In the genomic region with DNA sequence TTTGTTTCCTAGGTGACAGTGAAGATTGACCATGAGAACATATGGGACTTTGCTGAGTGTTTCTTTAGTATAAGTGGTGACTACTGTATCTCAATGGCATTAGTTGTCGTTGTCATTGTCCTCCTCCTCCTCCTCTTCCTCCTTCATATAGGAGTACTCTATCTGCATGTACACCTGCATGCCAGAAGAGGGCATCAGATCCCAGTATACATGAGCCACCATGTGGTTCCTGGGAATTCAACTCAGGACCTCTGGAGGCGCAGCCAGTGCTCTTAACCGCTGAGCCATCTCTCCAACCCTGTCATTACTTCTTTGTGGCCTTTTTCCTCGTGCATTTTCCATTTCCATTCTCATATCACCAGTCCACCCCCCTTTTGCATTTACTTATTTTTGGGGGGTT, we compare ENCODE assay signal across 15 mouse cellular contexts. TPM values are rescaled to one million over a fixed set of nuclear protein-coding genes. Genes with fewer than 3 reads are reported as not detected.
DNase-seq lines count a peak whose midpoint lies in the region; ATAC-seq and TF ChIP-seq lines count a peak whose summit lies in the region.
"Had no signal": no experiment of that assay in that cellular context is flagged by ENCODE, and none has a peak within 500 bp of the region (broad histone marks: within the 10 kb centered on the region; RNA-seq: fewer than 3 reads in every experiment).

No protein-coding gene starts in this region.

- ATAC-seq in lung, embryonic 14.5 days (ENCODE audit: insufficient read depth) = no peak
- ATAC-seq in megakaryocyte-erythroid progenitor cell, adult 5-6 weeks (replicated peaks; ENCODE audit: low FRiP score, low TSS enrichment, poor library complexity, severe bottlenecking) = peak; percentile 40
- no peak for ATAC-seq in midbrain, embryonic 13.5 days

- TF ChIP-seq EP300 in heart, adult 2 months (IDR thresholded peaks at IDR 0.05; ENCODE audit: insufficient read depth, low read depth, low read length) = no peak
- no peak for TF ChIP-seq EP300 in MEL (IDR thresholded peaks at IDR 0.05; ENCODE audit: low read depth in 1 of 2, low read length in 2 of 2)

- H3K4me2 ChIP-seq in lung, embryonic 14.5 days = no peak overlapping the region
- no peak overlapping the region for H3K4me2 ChIP-seq in midbrain, embryonic 13.5 days (replicated peaks)
- H3K4me2 ChIP-seq: heart, embryonic 13.5 days; hindbrain, embryonic 15.5 days had no signal

- intact Hi-C loops in heart, adult 2 months (cut with DNase I) = no loop called here

- no peaks in the 10 kb centered on the region for H3K27me3 ChIP-seq in heart, adult 2 months (ENCODE audit: control insufficient read depth, insufficient read depth, low read length)
- no peaks in the 10 kb centered on the region for H3K27me3 ChIP-seq in lung, embryonic 14.5 days (ENCODE audit: insufficient read depth, low read length)
- H3K27me3 ChIP-seq in MEL (ENCODE audit: control insufficient read depth in 1 of 2, insufficient read depth in 2 of 2, low read length in 2 of 2) = no peaks in the 10 kb centered on the region
- no peaks in the 10 kb centered on the region for H3K27me3 ChIP-seq in midbrain, embryonic 13.5 days
- H3K27me3 ChIP-seq: heart, embryonic 13.5 days; hindbrain, embryonic 15.5 days had no signal

- no peak for TF ChIP-seq POLR2A in heart, adult 2 months (IDR thresholded peaks at IDR 0.05; ENCODE audit: insufficient read depth, low read depth, low read length)
- no peak for TF ChIP-seq POLR2A in MEL (IDR thresholded peaks at IDR 0.05; ENCODE audit: control insufficient read depth in 1 of 2, insufficient read depth in 1 of 2, low read depth in 1 of 2, low read length in 2 of 2, poor library complexity in 1 of 2)

- no peak for DNase-seq in heart, adult 2 months
- DNase-seq in heart, adult 18-20 months = no peak
- DNase-seq in lung, embryonic 14.5 days = peak; percentile 8
- no peak for DNase-seq in lung, postnatal 14 days
- peak; percentile 53 for DNase-seq in MEL (ENCODE audit: low read depth, low spot score)
- no peak for DNase-seq in frontal cortex, postnatal 10 days (ENCODE audit: low spot score in 2 of 2)
- DNase-seq: adrenal gland, postnatal 14 days; cerebellum, adult 11-12 months; embryo, embryonic 11 days; right cerebral cortex, postnatal 4 days had no signal

- H3K79me2 ChIP-seq in heart, adult 2 months (replicated peaks; ENCODE audit: control insufficient read depth, insufficient read depth, low read length) = no peaks in the 10 kb centered on the region
- no peaks in the 10 kb centered on the region for H3K79me2 ChIP-seq in MEL (ENCODE audit: control insufficient read depth, insufficient read depth, low read length, poor library complexity)

- H3K9ac ChIP-seq in heart, adult 2 months (ENCODE audit: low read depth, low read length) = no peak overlapping the region
- no peak overlapping the region for H3K9ac ChIP-seq in lung, embryonic 14.5 days
- H3K9ac ChIP-seq in MEL (ENCODE audit: control insufficient read depth, low read depth, low read length, poor library complexity, severe bottlenecking) = no peak overlapping the region
- H3K9ac ChIP-seq in midbrain, embryonic 13.5 days (replicated peaks) = no peak overlapping the region
- H3K9ac ChIP-seq: heart, embryonic 13.5 days; hindbrain, embryonic 15.5 days had no signal

- peak; percentile 49 for TF ChIP-seq RAD21 in MEL (IDR thresholded peaks at IDR 0.05; ENCODE audit: low read depth, low read length)

- no peaks in the 10 kb centered on the region for H3K36me3 ChIP-seq in heart, adult 2 months (ENCODE audit: control insufficient read depth, insufficient read depth, low read length)
- H3K36me3 ChIP-seq in lung, embryonic 14.5 days (ENCODE audit: insufficient read depth) = peaks cover 53% of the 10 kb centered on the region
- no peaks in the 10 kb centered on the region; a peak in 2 of 4 replicates for H3K36me3 ChIP-seq in MEL (ENCODE audit: control insufficient read depth in 1 of 2, insufficient read depth in 2 of 2, low read length in 2 of 2)
- peaks cover 71% of the 10 kb centered on the region for H3K36me3 ChIP-seq in midbrain, embryonic 13.5 days

- no peak overlapping the region for H3K27ac ChIP-seq in heart, adult 2 months
- no peak overlapping the region for H3K27ac ChIP-seq in lung, embryonic 14.5 days (ENCODE audit: low read depth)
- no peak overlapping the region for H3K27ac ChIP-seq in MEL (ENCODE audit: control insufficient read depth, low read depth, low read length)
- H3K27ac ChIP-seq in midbrain, embryonic 13.5 days = no peak overlapping the region
- H3K27ac ChIP-seq: heart, embryonic 13.5 days; hindbrain, embryonic 15.5 days had no signal

- H3K4me3 ChIP-seq in heart, adult 2 months = no peak overlapping the region
- no peak overlapping the region for H3K4me3 ChIP-seq in lung, embryonic 14.5 days (ENCODE audit: low read depth, low read length)
- no peak overlapping the region for H3K4me3 ChIP-seq in MEL (ENCODE audit: control insufficient read depth in 1 of 2, insufficient read depth in 1 of 2, low read depth in 2 of 2, low read length in 2 of 2)
- no peak overlapping the region for H3K4me3 ChIP-seq in midbrain, embryonic 13.5 days (replicated peaks)
- H3K4me3 ChIP-seq: erythroblast, embryonic 14.5 days; heart, embryonic 13.5 days; hindbrain, embryonic 15.5 days had no signal

- no peaks in the 10 kb centered on the region for H3K9me3 ChIP-seq in lung, embryonic 14.5 days (ENCODE audit: low read depth, low read length)
- no peaks in the 10 kb centered on the region for H3K9me3 ChIP-seq in MEL (replicated peaks; ENCODE audit: insufficient read depth, low read length)
- H3K9me3 ChIP-seq in midbrain, embryonic 13.5 days = no peaks in the 10 kb centered on the region
- H3K9me3 ChIP-seq: heart, embryonic 13.5 days; hindbrain, embryonic 15.5 days had no signal

- WGBS in heart, adult 2 months = 63% methylated on average over 4 of the region's 4 CpGs
- 59% methylated on average over 4 of the region's 4 CpGs for WGBS in lung, embryonic 14.5 days
- WGBS in midbrain, embryonic 13.5 days = 82% methylated on average over 4 of the region's 4 CpGs

- no peaks in the 10 kb centered on the region for H3K4me1 ChIP-seq in heart, adult 2 months (ENCODE audit: control insufficient read depth, insufficient read depth, low read length)
- no peaks in the 10 kb centered on the region for H3K4me1 ChIP-seq in lung, embryonic 14.5 days (ENCODE audit: insufficient read depth)
- H3K4me1 ChIP-seq in MEL (ENCODE audit: control insufficient read depth in 1 of 2, insufficient read depth in 2 of 2, low read length in 2 of 2) = no peaks in the 10 kb centered on the region
- H3K4me1 ChIP-seq in midbrain, embryonic 13.5 days (replicated peaks) = no peaks in the 10 kb centered on the region
- H3K4me1 ChIP-seq: heart, embryonic 13.5 days; hindbrain, embryonic 15.5 days had no signal

- TF ChIP-seq CTCF in heart, adult 2 months (IDR thresholded peaks at IDR 0.05) = peak; percentile 68
- peak; percentile 41 for TF ChIP-seq CTCF in lung, embryonic 14.5 days (IDR thresholded peaks at IDR 0.05; ENCODE audit: low read depth)
- TF ChIP-seq CTCF in MEL (IDR thresholded peaks at IDR 0.05 in 2 of 3, conservative IDR thresholded peaks at IDR 0.05 in 1 of 3; ENCODE audit: control insufficient read depth in 1 of 3, insufficient read depth in 1 of 3, low read depth in 2 of 3, low read length in 3 of 3, poor library complexity in 1 of 3, severe bottlenecking in 1 of 3) = peak; percentile 43 to 59 (median 57)

RNA-seq across cellular contexts. Expression of a gene that starts 10.3 kb away (rescaled TPM):
- total RNA-seq in heart, adult 2 months (2021) = 10 to 100 TPM in 1 of 2 experiments, 1 to 10 TPM in 1; 9.7 to 10.6 TPM
- 3.9 and 6.4 TPM in 2 replicates for polyA plus RNA-seq in heart, adult 2 months (2012; rRNA removed)
- total RNA-seq in heart, adult 18-20 months (2021) = 10 to 100 TPM in 1 of 2 experiments, 1 to 10 TPM in 1; 9.5 to 10.0 TPM
- 12.9 and 13.4 TPM in 2 replicates for polyA plus RNA-seq in lung, embryonic 14.5 days (2014; fragmentation: Nextera tagmentation; extraction: Ambion mirVana)
- 7.8 and 8.7 TPM in 2 replicates for total RNA-seq in MEL (2012; rRNA removed)
- polyA plus RNA-seq in MEL (2012; ENCODE audit: insufficient read depth in 1 of 2, insufficient read length in 2 of 2, low read depth in 1 of 2, low replicate concordance in 2 of 2, missing spikeins in 1 of 2) = 1 to 10 TPM in 1 of 2 experiments, not detected in 1; 9.8 TPM
- 5.7 and 9.5 TPM in 2 replicates for total RNA-seq in megakaryocyte-erythroid progenitor cell, adult 5-6 weeks (2014; fragmentation: Nextera tagmentation)
- 8.6 and 12.2 TPM in 2 replicates for total RNA-seq in megakaryocyte-erythroid progenitor cell, adult 5-6 weeks (2017)
- polyA plus RNA-seq in midbrain, embryonic 13.5 days (2015; fragmentation: Nextera tagmentation; extraction: Ambion mirVana) = 18.9 and 19.7 TPM in 2 replicates

RNA-seq across cellular contexts. Expression of a gene that starts 13.0 kb away (rescaled TPM):
- 1 to 10 TPM; 6.3 to 6.9 TPM for total RNA-seq in heart, adult 2 months (2021)
- 2.5 and 3.3 TPM in 2 replicates for polyA plus RNA-seq in heart, adult 2 months (2012; rRNA removed)
- total RNA-seq in heart, adult 18-20 months (2021) = 1 to 10 TPM; 6.5 to 7.3 TPM
- 7.0 and 7.5 TPM in 2 replicates for polyA plus RNA-seq in lung, embryonic 14.5 days (2014; fragmentation: Nextera tagmentation; extraction: Ambion mirVana)
- 6.7 and 7.1 TPM in 2 replicates for total RNA-seq in MEL (2012; rRNA removed)
- polyA plus RNA-seq in MEL (2012; ENCODE audit: insufficient read depth in 1 of 2, insufficient read length in 2 of 2, low read depth in 1 of 2, low replicate concordance in 2 of 2, missing spikeins in 1 of 2) = 1 to 10 TPM in 1 of 2 experiments, not detected in 1; 7.5 TPM
- 5.8 and 7.8 TPM in 2 replicates for total RNA-seq in megakaryocyte-erythroid progenitor cell, adult 5-6 weeks (2014; fragmentation: Nextera tagmentation)
- total RNA-seq in megakaryocyte-erythroid progenitor cell, adult 5-6 weeks (2017) = 19.9 and 26.5 TPM in 2 replicates
- polyA plus RNA-seq in midbrain, embryonic 13.5 days (2015; fragmentation: Nextera tagmentation; extraction: Ambion mirVana) = 13.8 and 15.0 TPM in 2 replicates

RNA-seq across cellular contexts. Expression of a gene that starts 16.8 kb away (rescaled TPM):
- 10 to 100 TPM; 25.2 to 30.7 TPM for total RNA-seq in heart, adult 2 months (2021)
- 24.0 and 40.8 TPM in 2 replicates for polyA plus RNA-seq in heart, adult 2 months (2012; rRNA removed)
- 10 to 100 TPM; 30.7 to 32.6 TPM for total RNA-seq in heart, adult 18-20 months (2021)
- 34.4 and 37.0 TPM in 2 replicates for polyA plus RNA-seq in lung, embryonic 14.5 days (2014; fragmentation: Nextera tagmentation; extraction: Ambion mirVana)
- total RNA-seq in MEL (2012; rRNA removed) = 26.9 and 30.3 TPM in 2 replicates
- polyA plus RNA-seq in MEL (2012; ENCODE audit: insufficient read depth in 1 of 2, insufficient read length in 2 of 2, low read depth in 1 of 2, low replicate concordance in 2 of 2, missing spikeins in 1 of 2) = 10 to 100 TPM; 25.2 to 35.3 TPM
- total RNA-seq in megakaryocyte-erythroid progenitor cell, adult 5-6 weeks (2014; fragmentation: Nextera tagmentation) = 30.8 and 32.8 TPM in 2 replicates
- total RNA-seq in megakaryocyte-erythroid progenitor cell, adult 5-6 weeks (2017) = 37.4 and 43.8 TPM in 2 replicates
- 38.7 and 40.9 TPM in 2 replicates for polyA plus RNA-seq in midbrain, embryonic 13.5 days (2015; fragmentation: Nextera tagmentation; extraction: Ambion mirVana)

RNA-seq across cellular contexts. Expression of a gene that starts 22.8 kb away (rescaled TPM):
- total RNA-seq in heart, adult 2 months (2021) = 1,000 to 10,000 TPM in 1 of 2 experiments, 100 to 1,000 TPM in 1; 962 to 1,137 TPM
- 733 and 858 TPM in 2 replicates for polyA plus RNA-seq in heart, adult 2 months (2012; rRNA removed)
- 1,000 to 10,000 TPM; 1,105 to 1,150 TPM for total RNA-seq in heart, adult 18-20 months (2021)
- polyA plus RNA-seq in lung, embryonic 14.5 days (2014; fragmentation: Nextera tagmentation; extraction: Ambion mirVana) = 564 and 578 TPM in 2 replicates
- 493 and 517 TPM in 2 replicates for total RNA-seq in MEL (2012; rRNA removed)
- polyA plus RNA-seq in MEL (2012; ENCODE audit: insufficient read depth in 1 of 2, insufficient read length in 2 of 2, low read depth in 1 of 2, low replicate concordance in 2 of 2, missing spikeins in 1 of 2) = 100 to 1,000 TPM; 543 to 733 TPM
- 428 and 470 TPM in 2 replicates for total RNA-seq in megakaryocyte-erythroid progenitor cell, adult 5-6 weeks (2014; fragmentation: Nextera tagmentation)
- total RNA-seq in megakaryocyte-erythroid progenitor cell, adult 5-6 weeks (2017) = 74.1 and 117 TPM in 2 replicates
- 677 and 698 TPM in 2 replicates for polyA plus RNA-seq in midbrain, embryonic 13.5 days (2015; fragmentation: Nextera tagmentation; extraction: Ambion mirVana)

RNA-seq across cellular contexts. Expression of a gene that starts 47.7 kb away (rescaled TPM):
- 10 to 100 TPM; 10.4 to 12.1 TPM for total RNA-seq in heart, adult 2 months (2021)
- polyA plus RNA-seq in heart, adult 2 months (2012; rRNA removed) = 11.0 and 12.5 TPM in 2 replicates
- 10 to 100 TPM; 11.4 to 12.9 TPM for total RNA-seq in heart, adult 18-20 months (2021)
- 36.5 and 42.3 TPM in 2 replicates for polyA plus RNA-seq in lung, embryonic 14.5 days (2014; fragmentation: Nextera tagmentation; extraction: Ambion mirVana)
- total RNA-seq in MEL (2012; rRNA removed) = 72.0 and 75.3 TPM in 2 replicates
- 10 to 100 TPM in 1 of 2 experiments, not detected in 1; 88.2 TPM for polyA plus RNA-seq in MEL (2012; ENCODE audit: insufficient read depth in 1 of 2, insufficient read length in 2 of 2, low read depth in 1 of 2, low replicate concordance in 2 of 2, missing spikeins in 1 of 2)
- total RNA-seq in megakaryocyte-erythroid progenitor cell, adult 5-6 weeks (2014; fragmentation: Nextera tagmentation) = 49.8 and 59.1 TPM in 2 replicates
- 42.1 and 63.4 TPM in 2 replicates for total RNA-seq in megakaryocyte-erythroid progenitor cell, adult 5-6 weeks (2017)
- polyA plus RNA-seq in midbrain, embryonic 13.5 days (2015; fragmentation: Nextera tagmentation; extraction: Ambion mirVana) = 57.2 and 58.9 TPM in 2 replicates

Comparison
In these comparisons a context has a peak if more than half of its experiments do, and no peak if none do; other contexts are left out.
1. DNase-seq: peak in lung, embryonic 14.5 days (single experiment) and MEL (single experiment); none in heart, adult 2 months (0 of 2), heart, adult 18-20 months (0 of 2), lung, postnatal 14 days (single experiment) and frontal cortex, postnatal 10 days (0 of 2).
2. Peak in every context shown above with its lines, with median percentiles within 50 percentile points of each other: CTCF ChIP-seq.